Mouse (Mus musculus) hindbrain, postnatal 0 days (tissue): ENCODE measurements around the gene Hsf3. TPM values are rescaled to one million over a fixed set of nuclear protein-coding genes. Genes with fewer than 3 reads are reported as not detected.

Source experiments
- ATAC-seq: fragments of 200-750 bp; cut with Nextera tagmentation; 2 replicates; pipeline ENCODE4 v1.8.0; 2017; ENCODE audit warnings: mild to moderate bottlenecking, moderate TSS enrichment, moderate library complexity
- DNase-seq: peaks from one replicate; pipeline ENCODE4 v3.0.0-alpha.2; 2015; ENCODE audit warnings: low spot score
- H3K27ac ChIP-seq: fragments of 300-500 bp; sonication (generic); 2 replicates; pipeline ENCODE4 v1.5.1; 2014; ENCODE audit warnings: mild to moderate bottlenecking
- H3K27me3 ChIP-seq: fragments of 300-500 bp; sonication (generic); 2 replicates; pipeline ENCODE4 v1.6.1; 2014; ENCODE audit warnings: low read length, mixed read lengths; ENCODE audit not compliant: insufficient read depth
- H3K36me3 ChIP-seq: fragments of 300-500 bp; sonication (generic); 2 replicates; pipeline ENCODE4 v1.6.1; 2014; ENCODE audit warnings: low read length, mixed read lengths; ENCODE audit not compliant: insufficient read depth
- H3K4me1 ChIP-seq: fragments of 300-500 bp; sonication (generic); 2 replicates; pipeline ENCODE4 v1.6.1; 2014; ENCODE audit warnings: antibody characterized with exemption, low read length, mixed read lengths; ENCODE audit not compliant: insufficient read depth
- H3K4me2 ChIP-seq: fragments of 300-500 bp; sonication (generic); 2 replicates; pipeline ENCODE4 v1.6.1; 2014; ENCODE audit warnings: low read depth, mild to moderate bottlenecking, low read length, moderate library complexity, mixed read lengths
- H3K4me3 ChIP-seq: fragments of 300-500 bp; sonication (generic); 2 replicates; pipeline ENCODE4 v1.5.1; 2014; ENCODE audit warnings: low read length
- H3K9ac ChIP-seq: fragments of 300-500 bp; sonication (generic); replicated peaks from 2 replicates; pipeline ENCODE4 v1.6.1; 2014; ENCODE audit warnings: mild to moderate bottlenecking, low read length, moderate library complexity, mixed read lengths
- H3K9me3 ChIP-seq: fragments of 300-500 bp; sonication (generic); 2 replicates; pipeline ENCODE4 v1.6.1; 2016; ENCODE audit warnings: low read length, mixed read lengths
- CTCF ChIP-seq: IDR thresholded peaks from 2 replicates; pipeline ENCODE4 v1.5.1; 2016; ENCODE audit warnings: antibody characterized with exemption, control low read depth, low read depth
- WGBS: fragments of 180-500 bp; shearing (Covaris S2); extraction: QIAGEN DNeasy Blood & Tissue Kit; methylation state at CpG from one replicate; pipeline ENCODE4 v1.1.7; 2014; 5-methylcytosine and 5-hydroxymethylcytosine counted together
- polyA plus RNA-seq: library from polyadenylated mRNA; unstranded; fragments of >200 nt; fragmentation: Nextera tagmentation; extraction: Ambion mirVana; gene quantifications from 2 replicates; pipeline ENCODE4 v1.2.1, GENCODE M21; 2015
- total RNA-seq: library from RNA; depleted of rRNA; stranded (reverse); fragments of >200 nt; gene quantifications from 2 replicates; pipeline ENCODE4 v1.2.3, GENCODE M21; 2014; rRNA removed

Gene Hsf3
- total and polyA plus RNA-seq, 2 experiments from 2014 or later, result 0.14 TPM; not detected in 1

- no peak overlapping the region for H3K27ac ChIP-seq
- WGBS, result 66% methylated on average over 2 of the region's 2 CpGs
- H3K9me3 ChIP-seq, result no peaks in the 10 kb centered on the region
- no peak overlapping the region for H3K9ac ChIP-seq
- no peaks in the 10 kb centered on the region for H3K27me3 ChIP-seq
- no peak overlapping the region for H3K4me2 ChIP-seq
- DNase-seq (no peak), ATAC-seq (no peak)
- no peaks in the 10 kb centered on the region for H3K36me3 ChIP-seq
- no peak overlapping the region for H3K4me3 ChIP-seq
- TF ChIP-seq CTCF, result no peak
- H3K4me1 ChIP-seq, result no peaks in the 10 kb centered on the region
These were observed 117.0 kb downstream of the Hsf3 start for GRCm38 (mm10) chrX:96339108-96339507.

DNA sequence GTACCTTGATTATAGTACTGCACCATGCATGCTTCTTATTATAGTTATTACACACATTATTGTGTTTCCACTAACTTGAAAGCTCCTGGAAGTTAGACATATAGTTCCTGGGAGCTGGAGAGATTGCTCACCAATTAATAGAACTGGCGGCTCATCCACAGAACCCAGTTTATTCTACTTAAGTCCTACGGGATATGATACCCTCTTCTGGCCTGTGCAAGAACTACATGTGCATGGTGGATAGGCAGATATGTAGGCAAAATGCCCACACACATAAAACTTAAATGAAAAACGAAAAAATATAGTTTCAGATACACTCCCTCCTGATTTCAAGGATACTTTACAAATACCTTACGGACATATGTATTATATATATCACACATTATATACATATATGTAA, 126.3 kb downstream of the Hsf3 start:
- H3K9me3 ChIP-seq, result no peaks in the 10 kb centered on the region
- no peak overlapping the region for H3K9ac ChIP-seq
- peak; percentile 2 for DNase-seq
- ATAC-seq, result no peak
- no peaks in the 10 kb centered on the region for H3K4me1 ChIP-seq
- no peak overlapping the region for H3K27ac ChIP-seq
- no peaks in the 10 kb centered on the region for H3K36me3 ChIP-seq
- no peak overlapping the region for H3K4me2 ChIP-seq
- no peaks in the 10 kb centered on the region for H3K27me3 ChIP-seq
- no peak overlapping the region for H3K4me3 ChIP-seq
- 53% methylated on average over 4 of the region's 4 CpGs for WGBS
- TF ChIP-seq CTCF, result no peak

DNA sequence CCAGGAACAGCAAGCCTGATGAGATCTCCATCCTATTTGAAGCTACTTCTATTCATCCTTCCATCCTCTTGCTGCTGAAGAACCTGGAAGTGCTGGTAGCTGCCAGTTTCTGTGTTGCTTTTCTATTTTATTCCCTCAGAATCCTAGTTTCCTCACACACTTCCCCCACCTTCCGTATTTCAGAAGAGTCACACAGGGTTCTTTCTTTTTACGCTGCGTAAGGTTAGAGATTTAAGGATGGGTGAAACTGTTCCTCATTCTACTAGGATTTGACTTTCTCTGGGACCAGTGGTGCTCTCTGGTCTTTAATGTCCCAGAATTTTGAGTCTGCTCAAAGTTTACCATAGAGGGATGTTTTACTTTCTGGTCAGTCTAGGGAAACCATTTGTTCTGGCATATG, 162.8 kb downstream of the Hsf3 start, which contains the start of gene Vsig4:
TSS of gene Vsig4 (minus strand) at position 101 of the 400 bp plus-strand sequence.
- Histone ChIP-seq H3K9ac (no peak within 1 kb of the TSS), H3K27ac (no peak within 1 kb of the TSS), H3K4me1 (no peaks in the 10 kb centered on the region), H3K9me3 (no peaks in the 10 kb centered on the region), H3K27me3 (no peaks in the 10 kb centered on the region), H3K36me3 (no peaks in the 10 kb centered on the region), H3K4me2 (no peak within 1 kb of the TSS), H3K4me3 (no peak within 1 kb of the TSS)
- DNase-seq (no peak), ATAC-seq (no peak)
- WGBS, result 88% methylated on average over 3 of the region's 3 CpGs
- no peak for TF ChIP-seq CTCF

DNA sequence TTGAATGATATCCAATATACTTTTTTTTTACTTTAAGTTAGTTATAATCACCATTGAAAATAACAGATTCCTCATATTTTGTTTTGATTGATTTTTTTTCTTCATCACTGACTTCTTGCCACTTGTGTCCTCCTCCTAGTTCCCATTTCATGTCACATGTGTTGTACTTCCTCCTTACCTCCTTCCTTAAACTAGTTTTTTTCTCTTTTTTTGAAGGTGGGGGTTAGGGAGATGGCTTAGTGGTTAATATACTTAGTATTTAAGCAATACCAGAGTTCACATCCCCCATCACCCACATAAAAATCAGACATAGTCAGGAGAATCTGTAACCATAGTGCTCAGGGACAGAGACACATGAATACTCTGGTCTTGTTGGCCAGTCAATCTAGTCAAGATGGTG, 199.6 kb downstream of the Hsf3 start:
- Histone ChIP-seq H3K4me3 (no peak overlapping the region), H3K4me2 (no peak overlapping the region), H3K9ac (no peak overlapping the region), H3K27me3 (no peaks in the 10 kb centered on the region), H3K27ac (no peak overlapping the region), H3K36me3 (no peaks in the 10 kb centered on the region), H3K4me1 (no peaks in the 10 kb centered on the region), H3K9me3 (no peaks in the 10 kb centered on the region)
- TF ChIP-seq CTCF, result no peak
- DNase-seq (no peak), ATAC-seq (no peak)

Other genes with a start within 250 kb of the Hsf3 start
- gene Vsig4, start 162.9 kb downstream of the Hsf3 start, total RNA-seq, result not detected in 2 replicates
- not detected in 2 replicates for gene Vsig4, start 162.9 kb downstream of the Hsf3 start, polyA plus RNA-seq
- 6.6 and 7.7 TPM in 2 replicates for gene Heph, start 935 bp downstream of the Hsf3 start, total RNA-seq
- 3.5 and 3.7 TPM in 2 replicates for gene Heph, start 935 bp downstream of the Hsf3 start, polyA plus RNA-seq